9 mouse cellular contexts compared by ENCODE assay signal in genomic region chr6:42860222-42860819, GRCm38 (mm10). TPM values are rescaled to one million over a fixed set of nuclear protein-coding genes. Genes with fewer than 3 reads are reported as not detected.
A peak's percentile ranks its signal among the peaks of the same experiment; 100 is the strongest.
DNase-seq lines count a peak whose midpoint lies in the region; ATAC-seq and TF ChIP-seq lines count a peak whose summit lies in the region.
"Had no signal": no experiment of that assay in that cellular context is flagged by ENCODE, and none has a peak within 500 bp of the region (broad histone marks: within the 10 kb centered on the region; RNA-seq: fewer than 3 reads in every experiment).

No protein-coding gene starts in this region.

- no peaks in the 10 kb centered on the region for H3K9me3 ChIP-seq in hindbrain, embryonic 11.5 days (ENCODE audit: control insufficient read depth, low read length)
- H3K9me3 ChIP-seq in hindbrain, embryonic 10.5 days, result no peaks in the 10 kb centered on the region
- no peaks in the 10 kb centered on the region for H3K9me3 ChIP-seq in forebrain, embryonic 13.5 days (replicated peaks)
- H3K9me3 ChIP-seq in neural tube, embryonic 14.5 days (ENCODE audit: control insufficient read depth, low read length), result no peaks in the 10 kb centered on the region
- H3K9me3 ChIP-seq: lung, embryonic 15.5 days had no signal

- peak; percentile 76 for DNase-seq in hindbrain, embryonic 11.5 days (ENCODE audit: low spot score)
- no peak for DNase-seq in hindbrain, embryonic 10.5 days (ENCODE audit: low spot score)
- DNase-seq in brain, embryonic 14.5 days (ENCODE audit: low read depth), result peak; percentile 83
- DNase-seq in layer of hippocampus, adult 9-10 months (ENCODE audit: low spot score), result peak; percentile 81
- DNase-seq in spleen, adult 12 weeks (ENCODE audit: low spot score), result no peak

- no peak for TF ChIP-seq POLR2A in brain, embryonic 14.5 days (IDR thresholded peaks at IDR 0.05; ENCODE audit: borderline replicate concordance, extremely low read depth, insufficient read depth, insufficient read length, poor library complexity, severe bottlenecking)

- no peaks in the 10 kb centered on the region for H3K4me1 ChIP-seq in hindbrain, embryonic 11.5 days (replicated peaks; ENCODE audit: control insufficient read depth, insufficient read depth, low read length)
- H3K4me1 ChIP-seq in hindbrain, embryonic 10.5 days (replicated peaks), result no peaks in the 10 kb centered on the region; the same call in 1 of the 2 replicates
- no peaks in the 10 kb centered on the region for H3K4me1 ChIP-seq in forebrain, embryonic 13.5 days
- no peaks in the 10 kb centered on the region for H3K4me1 ChIP-seq in neural tube, embryonic 14.5 days (ENCODE audit: control insufficient read depth, insufficient read depth, low read length)
- H3K4me1 ChIP-seq: lung, embryonic 15.5 days had no signal

- H3K4me2 ChIP-seq in hindbrain, embryonic 11.5 days (replicated peaks; ENCODE audit: low read depth, low read length), result no peak overlapping the region
- H3K4me2 ChIP-seq in forebrain, embryonic 13.5 days, result no peak overlapping the region
- no peak overlapping the region for H3K4me2 ChIP-seq in neural tube, embryonic 14.5 days (ENCODE audit: low read depth, low read length)
- H3K4me2 ChIP-seq: lung, embryonic 15.5 days had no signal

- no peaks in the 10 kb centered on the region for H3K79me3 ChIP-seq in C2C12 (ENCODE audit: low read depth)

- H3K79me2 ChIP-seq in C2C12 (ENCODE audit: control insufficient read depth, insufficient read depth), result no peaks in the 10 kb centered on the region

- peak; percentile 5 for TF ChIP-seq CTCF in C2C12 (IDR thresholded peaks at IDR 0.05; ENCODE audit: control insufficient read depth, insufficient read depth, insufficient read length)
- TF ChIP-seq CTCF in brain, embryonic 14.5 days (IDR thresholded peaks at IDR 0.05; ENCODE audit: borderline replicate concordance, extremely low read depth, insufficient read depth, insufficient read length), result peak; percentile 45; the same call in 1 of the 2 replicates

- H3K9ac ChIP-seq in hindbrain, embryonic 11.5 days (ENCODE audit: low read depth, low read length), result no peak overlapping the region
- H3K9ac ChIP-seq in forebrain, embryonic 13.5 days, result no peak overlapping the region
- no peak overlapping the region for H3K9ac ChIP-seq in neural tube, embryonic 14.5 days (replicated peaks; ENCODE audit: low read depth, low read length)
- H3K9ac ChIP-seq: lung, embryonic 15.5 days had no signal

- H3K4me3 ChIP-seq in hindbrain, embryonic 11.5 days (ENCODE audit: low read depth, low read length), result no peak overlapping the region
- H3K4me3 ChIP-seq in hindbrain, embryonic 10.5 days, result no peak overlapping the region
- no peak overlapping the region for H3K4me3 ChIP-seq in C2C12 (ENCODE audit: insufficient read depth, poor library complexity, severe bottlenecking)
- no peak overlapping the region for H3K4me3 ChIP-seq in forebrain, embryonic 13.5 days
- H3K4me3 ChIP-seq in neural tube, embryonic 14.5 days (ENCODE audit: low read depth, low read length), result no peak overlapping the region
- H3K4me3 ChIP-seq: lung, embryonic 15.5 days had no signal

- H3ac ChIP-seq in C2C12 (ENCODE audit: control insufficient read depth, insufficient read length, low read depth), result no peak overlapping the region

- ATAC-seq in hindbrain, embryonic 11.5 days (ENCODE audit: low FRiP score), result peak; percentile 74
- ATAC-seq in forebrain, embryonic 13.5 days, result peak; percentile 83
- ATAC-seq in neural tube, embryonic 14.5 days (ENCODE audit: low read depth), result peak; percentile 68; the same call in 1 of the 2 replicates

- no peak overlapping the region for H3K27ac ChIP-seq in hindbrain, embryonic 11.5 days (ENCODE audit: low read depth, low read length)
- H3K27ac ChIP-seq in hindbrain, embryonic 10.5 days, result no peak overlapping the region
- H3K27ac ChIP-seq in forebrain, embryonic 13.5 days, result no peak overlapping the region
- no peak overlapping the region for H3K27ac ChIP-seq in neural tube, embryonic 14.5 days (ENCODE audit: low read depth, low read length)
- H3K27ac ChIP-seq: lung, embryonic 15.5 days had no signal

- no peaks in the 10 kb centered on the region for H3K36me3 ChIP-seq in hindbrain, embryonic 11.5 days (ENCODE audit: control insufficient read depth, insufficient read depth, low read length)
- H3K36me3 ChIP-seq in hindbrain, embryonic 10.5 days, result no peaks in the 10 kb centered on the region
- H3K36me3 ChIP-seq in C2C12 (ENCODE audit: control insufficient read depth, insufficient read depth), result no peaks in the 10 kb centered on the region
- no peaks in the 10 kb centered on the region for H3K36me3 ChIP-seq in forebrain, embryonic 13.5 days (ENCODE audit: poor library complexity, severe bottlenecking)
- H3K36me3 ChIP-seq in neural tube, embryonic 14.5 days (ENCODE audit: control insufficient read depth, insufficient read depth, low read length), result no peaks in the 10 kb centered on the region
- H3K36me3 ChIP-seq: lung, embryonic 15.5 days had no signal

- H3K27me3 ChIP-seq in hindbrain, embryonic 11.5 days (ENCODE audit: control insufficient read depth, insufficient read depth, low read length), result no peaks in the 10 kb centered on the region
- H3K27me3 ChIP-seq in hindbrain, embryonic 10.5 days (ENCODE audit: insufficient read depth, poor library complexity, severe bottlenecking), result no peaks in the 10 kb centered on the region
- no peaks in the 10 kb centered on the region for H3K27me3 ChIP-seq in C2C12 (ENCODE audit: control insufficient read depth, insufficient read depth, insufficient read length)
- no peaks in the 10 kb centered on the region for H3K27me3 ChIP-seq in forebrain, embryonic 13.5 days
- H3K27me3 ChIP-seq in neural tube, embryonic 14.5 days (ENCODE audit: control insufficient read depth, insufficient read depth, low read length), result no peaks in the 10 kb centered on the region
- H3K27me3 ChIP-seq: lung, embryonic 15.5 days had no signal

- WGBS in hindbrain, embryonic 11.5 days, result 17% methylated on average over 4 of the region's 4 CpGs
- 20% methylated on average over 4 of the region's 4 CpGs for WGBS in hindbrain, embryonic 10.5 days
- 14% methylated on average over 4 of the region's 4 CpGs for WGBS in forebrain, embryonic 13.5 days
- WGBS in neural tube, embryonic 14.5 days, result 12% methylated on average over 4 of the region's 4 CpGs

TF ChIP-seq in C2C12, 6 proteins besides CTCF, POLR2A, EP300 and RAD21:
- TF ChIP-seq MYOG (IDR thresholded peaks at IDR 0.05; ENCODE audit: control insufficient read depth, extremely low read depth, insufficient read length), result no peak
- no peak for TF ChIP-seq MYOD1 (IDR thresholded peaks at IDR 0.05; ENCODE audit: control insufficient read depth, insufficient read length, low read depth)

RNA-seq across cellular contexts. Expression of gene Olfr449, which starts 26.1 kb away (rescaled TPM):
- polyA plus RNA-seq in hindbrain, embryonic 11.5 days (2014; fragmentation: Nextera tagmentation; extraction: Ambion mirVana), result not detected in 2 replicates
- not detected in 2 replicates for polyA plus RNA-seq in hindbrain, embryonic 10.5 days (2016; fragmentation: Nextera tagmentation; extraction: Ambion mirVana)
- not detected for polyA plus RNA-seq in C2C12 (2012; fragmentation: generic; extraction: Trizol)
- polyA plus RNA-seq in brain, embryonic 14.5 days (2012; rRNA removed), result not detected in 2 replicates
- polyA plus RNA-seq in forebrain, embryonic 13.5 days (2015; fragmentation: Nextera tagmentation; extraction: Ambion mirVana), result not detected in 2 replicates
- polyA plus RNA-seq in neural tube, embryonic 14.5 days (2014; fragmentation: Nextera tagmentation; extraction: Ambion mirVana), result not detected in 2 replicates
- polyA plus RNA-seq: lung, embryonic 15.5 days had no signal

RNA-seq across cellular contexts. Expression of gene Olfr448, which starts 29.9 kb away (rescaled TPM):
- polyA plus RNA-seq in hindbrain, embryonic 11.5 days (2014; fragmentation: Nextera tagmentation; extraction: Ambion mirVana), result not detected in 2 replicates
- not detected in 2 replicates for polyA plus RNA-seq in hindbrain, embryonic 10.5 days (2016; fragmentation: Nextera tagmentation; extraction: Ambion mirVana)
- polyA plus RNA-seq in C2C12 (2012; fragmentation: generic; extraction: Trizol), result not detected
- not detected in 2 replicates for polyA plus RNA-seq in brain, embryonic 14.5 days (2012; rRNA removed)
- not detected in 2 replicates for polyA plus RNA-seq in forebrain, embryonic 13.5 days (2015; fragmentation: Nextera tagmentation; extraction: Ambion mirVana)
- not detected in 2 replicates for polyA plus RNA-seq in neural tube, embryonic 14.5 days (2014; fragmentation: Nextera tagmentation; extraction: Ambion mirVana)
- polyA plus RNA-seq: lung, embryonic 15.5 days had no signal

RNA-seq across cellular contexts. Expression of gene Olfr447, which starts 48.4 kb away (rescaled TPM):
- not detected in 2 replicates for polyA plus RNA-seq in hindbrain, embryonic 11.5 days (2014; fragmentation: Nextera tagmentation; extraction: Ambion mirVana)
- not detected in 2 replicates for polyA plus RNA-seq in hindbrain, embryonic 10.5 days (2016; fragmentation: Nextera tagmentation; extraction: Ambion mirVana)
- polyA plus RNA-seq in C2C12 (2012; fragmentation: generic; extraction: Trizol), result not detected
- polyA plus RNA-seq in brain, embryonic 14.5 days (2012; rRNA removed), result not detected in 2 replicates
- polyA plus RNA-seq in forebrain, embryonic 13.5 days (2015; fragmentation: Nextera tagmentation; extraction: Ambion mirVana), result not detected in 2 replicates
- polyA plus RNA-seq in neural tube, embryonic 14.5 days (2014; fragmentation: Nextera tagmentation; extraction: Ambion mirVana), result not detected in 2 replicates
- polyA plus RNA-seq: lung, embryonic 15.5 days had no signal

RNA-seq across cellular contexts. Expression of gene Olfr450, which starts 48.6 kb away (rescaled TPM):
- polyA plus RNA-seq in hindbrain, embryonic 11.5 days (2014; fragmentation: Nextera tagmentation; extraction: Ambion mirVana), result not detected in 2 replicates
- polyA plus RNA-seq in hindbrain, embryonic 10.5 days (2016; fragmentation: Nextera tagmentation; extraction: Ambion mirVana), result not detected in 2 replicates
- not detected for polyA plus RNA-seq in C2C12 (2012; fragmentation: generic; extraction: Trizol)
- not detected in 2 replicates for polyA plus RNA-seq in brain, embryonic 14.5 days (2012; rRNA removed)
- polyA plus RNA-seq in forebrain, embryonic 13.5 days (2015; fragmentation: Nextera tagmentation; extraction: Ambion mirVana), result not detected in 2 replicates
- not detected in 2 replicates for polyA plus RNA-seq in neural tube, embryonic 14.5 days (2014; fragmentation: Nextera tagmentation; extraction: Ambion mirVana)
- polyA plus RNA-seq: lung, embryonic 15.5 days had no signal

Comparison
In these comparisons a context has a peak if more than half of its experiments do, and no peak if none do; other contexts are left out.
1. DNase-seq: peak in hindbrain, embryonic 11.5 days (single experiment), brain, embryonic 14.5 days (single experiment) and layer of hippocampus, adult 9-10 months (single experiment); none in hindbrain, embryonic 10.5 days (single experiment) and spleen, adult 12 weeks (single experiment).
2. Peak in every context shown above with its lines, with median percentiles within 50 percentile points of each other: ATAC-seq.